Mouse (Mus musculus): ENCODE data around the gene Prss50. TPM values are rescaled to one million over a fixed set of nuclear protein-coding genes. Genes with fewer than 3 reads are reported as not detected.
"Not testable (repeated sequence)": the region's sequence is repeated elsewhere in the genome, so short reads cannot be mapped to it uniquely, and the experiment has no call there.

The Prss50 gene
- total RNA-seq (2021), result 1 to 10 TPM; 1.6 to 2.1 TPM
- long read RNA-seq, result 0 reads

- DNase-seq (ENCODE audit: low spot score in 2 of 2), result no peak
Observed at GRCm38 (mm10) chr9:110857781-110858472, at the start of gene Prss50. Prss50 (plus strand) TSS chr9:110857967.

- DNase-seq (ENCODE audit: low spot score in 2 of 2), result no peak
Observed at GRCm38 (mm10) chr9:110810051-110810450, 47.7 kb upstream of the Prss50 start.

GRCm38 (mm10) chr9:110813789-110814188, 44.0 kb upstream of the Prss50 start, which contains the start of gene Prss44:
Prss44 (plus strand) TSS chr9:110813994.
- DNase-seq (ENCODE audit: low spot score in 2 of 2), result no peak

GRCm38 (mm10) chr9:110820546-110820945, 37.2 kb upstream of the Prss50 start:
- DNase-seq (ENCODE audit: low spot score in 2 of 2), result not testable (repeated sequence)

GRCm38 (mm10) chr9:110821436-110821835, 36.3 kb upstream of the Prss50 start:
- no peak for DNase-seq (ENCODE audit: low spot score in 2 of 2)

- no peak for DNase-seq (ENCODE audit: low spot score in 2 of 2)
Observed at GRCm38 (mm10) chr9:110825426-110825825, 32.3 kb upstream of the Prss50 start.

- no peak for DNase-seq (ENCODE audit: low spot score in 2 of 2)
Observed at GRCm38 (mm10) chr9:110825832-110826231, 31.9 kb upstream of the Prss50 start.

GRCm38 (mm10) chr9:110826390-110826789, 31.4 kb upstream of the Prss50 start, which contains the start of gene Prss43:
Prss43 (plus strand) TSS chr9:110826690.
- no peak for DNase-seq (ENCODE audit: low spot score in 2 of 2)

- DNase-seq (ENCODE audit: low spot score in 2 of 2), result no peak
Observed at GRCm38 (mm10) chr9:110833021-110833420, 24.7 kb upstream of the Prss50 start.

- DNase-seq (ENCODE audit: low spot score in 2 of 2), result no peak
Observed at GRCm38 (mm10) chr9:110834411-110834810, 23.4 kb upstream of the Prss50 start, which contains the start of gene Prss45. Prss45 (plus strand) TSS chr9:110834588.

GRCm38 (mm10) chr9:110834961-110835360, 22.8 kb upstream of the Prss50 start:
- no peak for DNase-seq (ENCODE audit: low spot score in 2 of 2)

- peak in 1 of 2 experiments; percentile 46 for DNase-seq (ENCODE audit: low spot score in 2 of 2)
Observed at GRCm38 (mm10) chr9:110836112-110836511, 21.7 kb upstream of the Prss50 start.

- DNase-seq (ENCODE audit: low spot score in 2 of 2), result no peak
Observed at GRCm38 (mm10) chr9:110840905-110841304, 16.9 kb upstream of the Prss50 start.

GRCm38 (mm10) chr9:110841438-110841837, 16.3 kb upstream of the Prss50 start:
- no peak for DNase-seq (ENCODE audit: low spot score in 2 of 2)

GRCm38 (mm10) chr9:110844206-110844605, 13.6 kb upstream of the Prss50 start, which contains the start of gene Prss46:
Prss46 (plus strand) TSS chr9:110844506.
- DNase-seq (ENCODE audit: low spot score in 2 of 2), result no peak

- DNase-seq (ENCODE audit: low spot score in 2 of 2), result no peak
Observed at GRCm38 (mm10) chr9:110849162-110849561, 8.6 kb upstream of the Prss50 start.

GRCm38 (mm10) chr9:110855903-110856302, 1.9 kb upstream of the Prss50 start:
- DNase-seq (ENCODE audit: low spot score in 2 of 2), result no peak

GRCm38 (mm10) chr9:110856920-110857319, 847 bp upstream of the Prss50 start:
- DNase-seq (ENCODE audit: low spot score in 2 of 2), result no peak

GRCm38 (mm10) chr9:110858523-110858922, 756 bp downstream of the Prss50 start:
- DNase-seq (ENCODE audit: low spot score in 2 of 2), result no peak

- no peak for DNase-seq (ENCODE audit: low spot score in 2 of 2)
Observed at GRCm38 (mm10) chr9:110858967-110859596, 1.3 kb downstream of the Prss50 start.

- peak; percentile 50 to 79 for DNase-seq (ENCODE audit: low spot score in 2 of 2)
Observed at GRCm38 (mm10) chr9:110871030-110871429, 13.3 kb downstream of the Prss50 start.

All from layer of hippocampus, adult 18-20 months (tissue).